Mouse (Mus musculus) CH12.LX (cell line): ENCODE results near the gene Paqr5.

Experiments
- CTCF ChIP-seq, 2 experiments: IDR thresholded peaks in 1 of 2; conservative IDR thresholded peaks in 1 of 2; 2 replicates each; pipeline ENCODE4 v1.5.1; 2011 to 2012; ENCODE audit warnings: low read depth in 2 of 2, low read length in 2 of 2, improper control_type of control experiment in 1 of 2, inconsistent platforms in 1 of 2, mild to moderate bottlenecking in 1 of 2, moderate library complexity in 1 of 2
- ELF1 ChIP-seq: IDR thresholded peaks from 2 replicates; pipeline ENCODE4 v1.6.1; 2014; ENCODE audit warnings: low read depth, mild to moderate bottlenecking, inconsistent platforms, low read length, improper control_type of control experiment
- EP300 ChIP-seq: IDR thresholded peaks from 2 replicates; pipeline ENCODE4 v1.6.1; 2011; ENCODE audit warnings: low read length, improper control_type of control experiment
- MXI1 ChIP-seq: IDR thresholded peaks from 2 replicates; pipeline ENCODE4 v1.6.1; 2011; ENCODE audit warnings: mild to moderate bottlenecking, low read depth, low read length, improper control_type of control experiment
- NRF1 ChIP-seq: IDR thresholded peaks from 2 replicates; pipeline ENCODE4 v1.6.1; 2014; ENCODE audit warnings: low read depth, mild to moderate bottlenecking, inconsistent platforms, low read length, improper control_type of control experiment, moderate library complexity
- POLR2A ChIP-seq: IDR thresholded peaks from 2 replicates; pipeline ENCODE4 v1.6.1; 2011; ENCODE audit warnings: low read depth, mild to moderate bottlenecking, improper control_type of control experiment, low read length
- ZMIZ1 ChIP-seq: IDR thresholded peaks from 2 replicates; pipeline ENCODE4 v1.6.1; 2012; ENCODE audit warnings: low read depth, mild to moderate bottlenecking, inconsistent platforms, low read length, improper control_type of control experiment

DNA sequence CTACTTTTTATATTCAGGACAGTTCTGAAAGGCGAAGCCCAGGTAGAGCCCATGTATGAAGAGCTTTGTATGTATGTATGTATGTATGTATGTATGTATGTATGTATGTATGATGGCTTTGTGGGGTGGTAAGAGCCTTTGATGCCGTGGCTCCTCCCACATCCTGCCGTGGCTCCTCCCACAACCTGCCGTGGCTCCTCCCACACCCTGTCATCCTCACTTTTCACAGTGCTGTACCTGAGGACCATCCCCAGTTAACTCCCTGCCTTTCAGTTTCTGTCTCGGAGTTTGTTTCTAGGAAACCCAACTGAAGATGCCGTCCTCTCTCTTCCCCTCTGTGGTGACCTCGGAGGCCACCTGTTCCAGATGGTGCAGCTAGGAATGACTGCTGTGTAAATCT lies 40.6 kb downstream of the Paqr5 start:
- TF ChIP-seq POLR2A (no peak), NRF1 (no peak), CTCF (conservative IDR thresholded peaks at IDR 0.05 in 1 of 2, IDR thresholded peaks at IDR 0.05 in 1 of 2; ENCODE audit: low read depth in 2 of 2, low read length in 2 of 2) (no peak), ELF1 (no peak), MXI1 (no peak), ZMIZ1 (no peak), EP300 (0 out of 2 replicates have a peak, but pooled peaks have one; percentile 11)
